Mouse (Mus musculus): Measurements from ENCODE around the gene Vmn1r142.
"Not testable (repeated sequence)": the region's sequence is repeated elsewhere in the genome, so short reads cannot be mapped to it uniquely, and the experiment has no call there.

- not testable (repeated sequence) for TF ChIP-seq POLR2A (IDR thresholded peaks at IDR 0.05; ENCODE audit: low read depth, low read length); CTCF (IDR thresholded peaks at IDR 0.05; ENCODE audit: borderline replicate concordance, insufficient read depth, low read length)
Observed at GRCm38 (mm10) chr7:22163935-22164334, at the start of gene Vmn1r142.
